Mouse (Mus musculus): ENCODE data around the gene Nutf2-ps1. TPM values are rescaled to one million over a fixed set of nuclear protein-coding genes. Genes with fewer than 3 reads are reported as not detected.
"Not testable (repeated sequence)": the region's sequence is repeated elsewhere in the genome, so short reads cannot be mapped to it uniquely, and the experiment has no call there.

The Nutf2-ps1 gene
- 52.6 and 90.3 TPM in 2 replicates for total RNA-seq (2021)
- long read RNA-seq, transcript Nutf2-ps1-201 (1 exons, 901 nt) = major isoform, 18 of 18 reads
- long read RNA-seq, partial matches to known transcripts = 0 of 18 reads
- long read RNA-seq, other reads (novel, unspliced or antisense) = 0 of 18 reads

DNA sequence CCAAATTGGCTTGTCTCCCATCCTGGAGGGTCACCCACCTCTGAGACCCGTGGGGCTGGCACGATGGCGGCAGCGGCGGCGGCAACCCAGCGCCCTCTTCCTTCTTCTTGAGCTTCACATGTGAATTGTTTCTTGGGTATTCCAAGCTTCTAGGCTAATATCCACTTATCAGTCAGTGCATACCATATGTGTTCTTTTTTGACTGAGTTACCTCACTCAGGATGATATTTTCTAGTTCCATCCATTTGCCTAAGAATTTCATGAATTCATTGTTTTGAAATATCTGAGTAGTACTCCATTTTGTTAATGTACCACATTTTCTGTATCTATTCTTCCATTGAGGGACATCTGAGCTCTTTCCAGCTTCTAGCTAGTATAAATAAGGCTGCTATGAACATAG lies at the start of gene Nutf2-ps1:
TSS of gene Nutf2-ps1 (minus strand) at position 101 of the 400 bp plus-strand sequence.
- DNase-seq = not testable (repeated sequence)

- no peak for DNase-seq
Measured at GRCm38 (mm10) chr19:53638041-53638440, 49.2 kb upstream of the Nutf2-ps1 start.

DNA sequence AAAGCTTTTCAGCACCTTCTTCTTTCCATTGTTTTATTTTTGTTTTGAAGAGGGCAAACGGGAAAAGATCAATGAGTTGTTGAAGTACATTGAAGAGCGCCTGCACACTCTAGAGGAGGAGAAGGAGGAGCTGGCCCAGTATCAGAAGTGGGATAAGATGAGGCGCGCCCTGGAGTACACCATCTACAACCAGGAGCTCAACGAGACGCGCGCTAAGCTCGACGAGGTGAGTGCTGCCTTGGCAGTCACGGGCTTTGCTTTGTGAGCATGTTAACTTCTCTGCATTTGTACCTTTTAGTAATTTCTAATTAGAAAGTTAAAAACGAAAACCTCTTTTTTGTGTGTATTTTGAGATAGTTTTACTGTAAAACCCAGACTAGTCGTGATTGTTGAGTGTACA lies 32.8 kb upstream of the Nutf2-ps1 start:
- no peak for DNase-seq

DNA sequence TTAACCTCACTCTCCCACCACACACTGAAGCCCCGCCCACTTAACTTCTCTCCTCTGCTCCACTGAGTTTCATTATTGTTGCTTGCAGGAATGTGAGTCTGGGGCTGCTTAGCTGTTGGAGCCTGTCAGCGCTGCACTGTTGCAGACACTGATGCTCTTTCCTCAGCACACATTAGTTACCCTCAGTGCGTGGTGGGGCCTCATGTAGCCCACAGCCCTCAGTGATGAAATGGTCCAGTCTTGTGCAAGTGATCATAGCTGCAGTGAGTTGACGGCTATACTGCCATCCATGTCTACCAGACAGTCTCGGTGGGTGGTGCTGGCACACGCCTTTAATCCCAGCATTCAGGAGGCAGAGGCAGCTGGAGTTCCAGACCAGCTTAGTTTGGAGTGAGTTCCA lies 20.1 kb upstream of the Nutf2-ps1 start:
- no peak for DNase-seq

GRCm38 (mm10) chr19:53601363-53601655 lies 12.4 kb upstream of the Nutf2-ps1 start:
- no peak for DNase-seq

- DNase-seq = peak; percentile 58
Measured at GRCm38 (mm10) chr19:53600549-53601362, 11.9 kb upstream of the Nutf2-ps1 start.

- DNase-seq = peak; percentile 99
Measured at GRCm38 (mm10) chr19:53599757-53600539, 11.1 kb upstream of the Nutf2-ps1 start, which contains the start of gene Smc3. TSS of gene Smc3 (plus strand) at chr19:53600398.

DNA sequence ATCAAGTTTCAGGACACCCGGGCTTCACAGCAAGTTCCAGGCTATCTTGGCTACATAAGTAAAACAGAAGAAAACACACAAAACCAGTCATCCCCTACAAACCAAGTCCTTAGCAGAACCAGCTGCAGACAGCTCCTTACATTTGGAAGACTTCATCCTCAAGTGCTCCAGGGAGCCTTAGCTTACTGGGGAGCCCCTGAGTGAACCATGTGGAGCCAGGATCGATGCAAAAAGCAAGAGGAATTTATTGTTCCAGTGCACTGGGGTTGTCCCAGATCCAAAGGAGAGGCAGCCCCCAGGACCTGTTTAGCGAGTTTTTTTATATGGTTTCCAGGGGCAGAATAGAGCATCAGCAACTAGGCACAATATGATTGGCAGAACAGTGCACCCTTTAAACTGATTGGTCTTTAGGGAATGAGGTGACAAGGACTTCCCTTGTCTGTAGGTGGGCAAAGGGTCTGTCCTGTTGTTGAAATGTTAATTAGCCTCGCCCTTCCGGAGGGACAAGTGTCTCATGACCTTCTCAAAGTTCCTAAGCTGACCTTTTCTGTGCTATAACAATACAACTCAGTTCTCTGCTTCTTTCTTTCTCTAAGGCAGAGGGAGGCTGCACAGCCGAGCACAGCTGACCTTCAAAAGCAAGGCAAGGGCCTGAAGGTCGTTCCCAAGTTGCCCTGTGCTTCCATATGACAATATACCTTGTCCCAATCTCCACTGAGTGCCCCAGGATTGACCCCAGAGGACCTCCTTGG lies 8.0 kb upstream of the Nutf2-ps1 start:
- DNase-seq = no peak

- not testable (repeated sequence) for DNase-seq
Measured at GRCm38 (mm10) chr19:53587686-53588085, 1.2 kb downstream of the Nutf2-ps1 start.

DNA sequence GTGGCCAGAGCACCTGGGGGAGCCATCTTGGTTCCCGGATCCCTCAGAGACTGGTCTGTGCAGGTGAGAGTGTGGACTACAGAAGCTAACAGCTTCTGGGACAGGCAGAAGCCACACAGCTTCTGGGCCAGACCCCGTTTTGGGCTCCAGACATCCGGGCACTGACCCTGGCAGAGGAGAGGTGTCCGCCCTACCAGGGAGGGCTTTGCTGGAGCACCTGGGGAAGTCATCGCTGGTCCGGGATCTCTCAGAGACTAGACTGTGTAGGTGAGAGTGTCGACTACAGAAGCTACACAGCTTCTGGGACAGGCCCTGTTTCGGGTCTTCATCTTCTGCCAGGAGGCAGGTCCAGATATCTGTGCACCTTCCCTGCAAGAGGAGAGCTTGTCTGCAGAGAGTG lies 8.6 kb downstream of the Nutf2-ps1 start:
- not testable (repeated sequence) for DNase-seq

DNA sequence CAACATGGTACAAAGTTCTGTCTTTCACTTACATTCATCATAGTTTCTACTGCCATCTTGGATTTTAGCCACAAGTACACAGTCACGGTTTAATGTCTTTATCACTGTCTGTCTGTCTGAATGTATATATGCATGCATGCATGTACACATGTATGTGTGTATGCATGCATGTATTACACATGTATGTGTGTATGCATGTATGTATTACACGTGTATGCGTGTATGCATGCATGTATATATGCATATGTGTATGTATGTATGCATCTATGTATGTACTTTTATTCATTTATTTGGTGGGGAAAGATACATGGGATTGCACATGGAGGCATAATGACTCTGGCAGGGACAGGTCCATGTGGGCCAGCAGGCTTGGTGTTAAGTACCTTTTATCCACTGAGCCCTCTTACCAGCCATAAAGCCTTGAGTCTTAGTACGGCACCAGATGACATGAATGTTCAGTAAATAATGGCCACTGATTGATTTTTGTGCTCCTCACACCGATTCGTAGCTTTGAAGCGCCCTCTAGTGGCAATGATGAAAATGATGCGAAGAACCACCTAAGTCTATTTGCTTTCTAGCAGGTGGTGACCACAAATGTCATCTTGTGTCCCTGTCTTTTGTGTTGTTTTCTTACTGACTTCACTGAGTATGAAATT lies 10.1 kb downstream of the Nutf2-ps1 start:
- peak; percentile 30 for DNase-seq

GRCm38 (mm10) chr19:53577025-53577800 lies 11.7 kb downstream of the Nutf2-ps1 start:
- peak; percentile 13 for DNase-seq

- DNase-seq = no peak
Measured at GRCm38 (mm10) chr19:53576061-53576460, 12.8 kb downstream of the Nutf2-ps1 start.

DNA sequence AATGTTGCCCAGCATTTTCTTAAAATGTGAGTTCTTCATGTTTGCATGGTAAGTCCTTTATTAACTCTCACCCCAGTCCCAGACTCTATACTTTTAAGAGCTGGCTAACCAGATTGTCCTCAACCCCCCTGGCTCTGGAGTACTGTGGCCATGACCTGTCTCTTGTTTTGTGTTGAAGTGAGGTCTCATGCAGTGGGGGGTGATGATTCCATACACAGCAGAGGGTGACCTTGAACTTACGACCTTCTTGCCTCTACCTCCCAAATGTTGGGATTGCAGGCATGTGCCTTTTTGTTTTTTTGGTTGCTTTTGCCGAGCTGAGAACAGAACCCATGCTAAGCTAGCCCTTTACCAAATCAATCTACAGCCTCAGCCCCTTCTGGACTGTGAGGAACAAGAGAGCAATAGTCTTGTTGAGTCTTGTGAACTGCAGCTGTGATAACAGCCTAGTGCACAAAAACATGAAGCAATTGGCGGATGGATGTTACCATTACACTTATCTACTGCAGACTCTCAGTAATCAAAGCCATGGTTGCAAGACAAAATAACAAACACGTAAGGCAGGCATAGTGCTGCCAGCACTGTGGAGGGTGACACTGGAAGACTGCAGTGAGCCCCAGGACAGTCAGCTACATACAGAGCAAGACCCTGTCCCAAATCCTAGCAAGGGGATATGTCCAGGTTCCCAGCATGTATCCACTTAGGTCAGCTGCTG lies 13.4 kb downstream of the Nutf2-ps1 start:
- DNase-seq = no peak

GRCm38 (mm10) chr19:53574546-53574945 lies 14.3 kb downstream of the Nutf2-ps1 start:
- no peak for DNase-seq

- DNase-seq = no peak
Measured at GRCm38 (mm10) chr19:53574131-53574530, 14.7 kb downstream of the Nutf2-ps1 start.

DNA sequence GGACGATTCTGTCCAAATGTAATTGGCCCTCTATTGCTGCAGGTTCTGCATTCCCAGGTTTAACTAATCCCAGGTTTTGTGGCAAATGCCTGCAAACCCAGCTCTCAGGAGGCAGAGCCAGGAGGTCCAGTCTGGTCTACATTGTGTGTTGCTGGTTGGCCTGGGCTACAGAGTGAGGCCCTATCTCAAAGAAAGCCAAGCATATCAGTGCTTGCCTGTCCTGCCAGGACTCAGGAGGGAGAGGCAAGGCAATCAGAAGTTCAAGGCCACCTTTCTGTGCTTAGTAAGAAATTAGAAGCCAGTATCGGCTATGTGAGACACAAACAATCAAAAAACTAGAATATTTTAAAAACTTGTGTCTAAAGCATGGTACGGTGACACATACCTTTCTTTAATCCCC lies 15.7 kb downstream of the Nutf2-ps1 start:
- DNase-seq = no peak

DNA sequence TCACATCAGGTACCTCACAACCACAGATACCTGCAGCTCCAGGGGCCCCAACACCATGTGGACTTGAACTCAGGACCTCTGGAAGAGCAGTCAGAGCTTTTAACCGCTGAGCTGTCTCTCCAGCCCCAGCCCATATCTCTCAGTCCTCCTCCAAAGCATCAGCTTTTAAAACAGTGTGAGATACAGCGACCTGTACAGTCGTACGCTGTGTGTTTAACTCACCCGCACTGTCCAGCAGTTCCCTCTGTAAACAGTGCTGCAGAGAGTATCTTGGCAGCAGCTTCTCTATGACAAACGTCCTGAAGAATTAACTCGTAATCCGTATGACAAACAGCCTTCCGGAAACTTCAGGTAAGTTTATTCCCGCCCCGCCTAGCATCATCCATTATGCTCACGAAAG lies 16.3 kb downstream of the Nutf2-ps1 start:
- DNase-seq = no peak

DNA sequence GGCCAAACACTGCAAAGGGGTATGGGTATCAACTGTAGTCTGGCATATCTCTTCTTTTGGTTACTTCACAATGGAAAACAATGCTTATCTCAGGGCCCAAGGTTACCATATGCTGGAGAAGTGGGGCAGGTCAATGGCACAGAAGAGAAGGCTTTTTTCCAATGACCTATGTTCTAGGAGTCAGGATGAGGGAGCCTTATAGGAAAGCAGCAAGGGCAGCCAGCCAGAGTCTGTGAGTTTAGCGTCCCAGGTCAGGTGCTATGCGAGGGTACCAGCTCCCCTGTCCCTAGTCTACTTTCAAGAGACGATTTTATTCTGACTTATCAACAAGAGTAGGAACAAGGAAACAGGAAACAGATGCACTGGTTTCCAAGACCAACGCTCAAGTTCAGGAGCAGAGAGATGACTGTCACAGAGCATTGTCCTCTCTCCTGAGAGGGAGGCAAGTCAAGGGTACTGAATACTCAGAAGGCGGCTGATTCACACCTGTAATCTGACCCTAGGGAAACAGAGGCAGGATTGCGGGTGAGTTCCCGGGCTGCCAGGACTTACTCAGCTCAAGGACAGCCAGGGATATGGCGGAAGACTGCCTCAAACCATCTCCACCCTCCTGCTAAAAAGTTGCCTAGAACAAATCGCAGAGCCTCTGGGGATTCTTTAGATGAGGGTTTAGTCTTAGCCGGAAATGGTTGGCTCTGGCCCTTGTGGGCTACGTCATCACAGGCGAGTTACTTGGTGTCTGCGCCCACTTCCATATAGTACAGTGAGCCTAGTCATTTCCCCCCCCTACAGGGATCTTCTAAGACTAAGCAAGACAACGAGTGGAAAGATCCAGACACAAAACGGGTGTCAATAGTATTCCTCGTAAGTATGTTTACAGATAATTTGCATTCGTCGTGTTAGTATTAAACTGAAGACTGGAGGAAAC lies 17.1 kb downstream of the Nutf2-ps1 start:
- no peak for DNase-seq

Data from adrenal gland, postnatal 25 days (tissue).